Mouse (Mus musculus): Measurements from ENCODE around the gene Ppp2ca. TPM values are rescaled to one million over a fixed set of nuclear protein-coding genes. Genes with fewer than 3 reads are reported as not detected.
"Not testable (repeated sequence)": the region's sequence is repeated elsewhere in the genome, so short reads cannot be mapped to it uniquely, and the experiment has no call there.

The Ppp2ca gene
- total RNA-seq, 1 experiment from 2014 or later, result 75.1 TPM

DNA sequence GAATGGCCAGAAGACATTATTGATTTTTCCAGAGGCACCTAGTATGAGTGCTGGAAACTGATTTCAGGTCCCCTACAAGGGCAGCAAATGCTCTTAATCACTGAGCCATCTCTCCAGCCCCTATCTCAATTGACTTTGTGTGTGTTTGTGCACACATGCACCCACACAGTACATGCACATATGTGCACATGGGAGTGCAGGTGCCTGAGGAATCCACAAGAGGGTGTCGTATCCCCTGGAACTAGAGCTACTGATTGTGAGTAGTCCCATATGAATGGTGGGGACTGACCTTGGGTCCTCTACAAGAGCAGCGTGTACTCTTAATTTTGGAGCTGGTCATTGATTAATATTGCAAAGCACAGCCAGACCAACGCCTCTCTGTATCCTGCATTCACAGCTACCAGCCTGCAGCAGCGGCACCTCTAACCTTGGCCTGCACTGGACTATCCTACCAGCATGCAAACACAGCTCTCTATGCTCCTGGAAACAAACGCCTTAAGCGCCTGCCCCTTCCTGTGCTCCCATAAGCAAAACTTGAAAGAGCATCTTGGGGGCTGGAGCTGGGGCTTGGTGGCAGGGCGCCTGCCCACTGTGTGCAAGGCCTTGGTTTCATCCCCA, 32.1 kb downstream of the Ppp2ca start:
- DNase-seq, result peak; percentile 32

DNA sequence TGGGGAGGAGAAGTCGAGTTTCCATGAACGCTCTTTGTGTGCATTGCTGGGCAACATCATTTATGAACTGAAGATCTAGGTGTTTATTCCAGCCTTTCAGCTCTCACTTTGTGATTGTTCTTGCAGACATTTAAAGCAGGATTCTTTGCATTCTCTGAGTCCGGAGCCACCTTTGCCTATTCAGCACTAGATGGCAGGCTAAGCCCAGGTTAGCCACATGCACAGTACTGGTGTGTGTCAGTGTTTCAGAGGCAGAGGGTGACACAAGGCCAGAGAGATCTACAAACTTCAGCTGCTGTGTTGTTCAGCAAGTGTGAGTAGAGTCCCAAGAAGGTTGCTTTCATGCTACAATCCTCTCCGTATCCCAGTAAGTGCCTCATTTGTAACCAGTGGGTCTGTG, 45.2 kb downstream of the Ppp2ca start:
- peak; percentile 68 for DNase-seq

DNA sequence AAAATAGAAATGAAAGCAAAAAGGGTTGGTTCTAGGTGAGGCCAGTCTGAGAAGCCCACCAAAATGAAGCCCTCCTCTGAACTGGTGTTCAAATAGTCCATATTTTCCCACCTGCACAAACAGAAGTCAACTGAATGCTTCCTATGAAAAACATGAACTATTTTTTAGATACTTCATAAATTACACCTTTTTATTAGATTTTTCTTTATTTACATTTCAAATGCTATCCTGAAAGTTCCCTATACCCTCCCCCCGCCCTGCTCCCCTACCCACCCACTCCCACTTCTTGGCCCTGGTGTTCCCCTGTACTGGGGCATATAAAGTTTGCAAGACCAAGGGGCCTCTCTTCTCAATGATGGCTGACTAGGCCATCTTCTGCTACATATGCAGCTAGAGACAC, 46.9 kb downstream of the Ppp2ca start, which contains the start of gene Olfr1373:
Gene Olfr1373 (minus strand): TSS at position 101 of the 400 bp plus-strand sequence.
- DNase-seq, result not testable (repeated sequence)

DNA sequence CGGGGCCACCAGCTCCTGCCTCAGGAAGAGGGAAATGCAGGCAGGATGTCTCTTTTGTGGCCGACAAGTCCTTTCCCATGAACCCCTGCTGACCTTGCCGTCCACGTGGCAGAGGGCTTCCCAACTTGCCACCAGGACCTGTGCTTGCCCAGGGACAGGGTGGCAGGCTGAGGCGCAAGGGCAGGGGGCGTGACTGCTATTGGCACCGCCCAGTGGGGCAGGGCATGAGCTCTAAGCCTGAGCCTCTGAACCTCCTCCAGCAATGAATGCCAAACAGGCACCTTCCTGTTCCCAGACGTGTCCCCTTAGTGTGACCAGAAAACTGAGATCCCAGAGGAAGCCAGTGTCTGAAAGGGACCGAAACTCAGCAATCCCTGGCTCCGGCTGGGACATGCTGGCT, 65.4 kb downstream of the Ppp2ca start:
- DNase-seq, result peak; percentile 78

DNA sequence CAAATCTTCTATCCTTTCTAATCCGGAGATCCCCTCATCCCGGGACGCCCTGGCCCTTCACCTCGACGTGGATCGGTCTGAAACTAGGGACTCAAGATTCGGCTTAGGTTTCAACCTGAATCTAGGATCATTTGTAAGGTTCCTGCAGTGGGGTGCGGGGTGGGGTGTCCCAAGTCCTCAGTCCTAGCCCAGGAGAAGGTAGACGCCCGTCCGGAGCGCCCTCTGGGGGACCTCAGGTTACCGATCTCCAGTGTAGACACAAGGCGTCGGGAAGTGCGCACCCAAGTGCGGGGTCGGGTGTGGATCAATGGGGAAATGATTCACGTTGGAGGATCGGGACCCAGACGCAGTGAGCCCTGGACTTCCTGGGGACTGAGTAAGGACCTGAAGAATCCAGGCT, 68.6 kb downstream of the Ppp2ca start:
- peak; percentile 29 for DNase-seq

DNA sequence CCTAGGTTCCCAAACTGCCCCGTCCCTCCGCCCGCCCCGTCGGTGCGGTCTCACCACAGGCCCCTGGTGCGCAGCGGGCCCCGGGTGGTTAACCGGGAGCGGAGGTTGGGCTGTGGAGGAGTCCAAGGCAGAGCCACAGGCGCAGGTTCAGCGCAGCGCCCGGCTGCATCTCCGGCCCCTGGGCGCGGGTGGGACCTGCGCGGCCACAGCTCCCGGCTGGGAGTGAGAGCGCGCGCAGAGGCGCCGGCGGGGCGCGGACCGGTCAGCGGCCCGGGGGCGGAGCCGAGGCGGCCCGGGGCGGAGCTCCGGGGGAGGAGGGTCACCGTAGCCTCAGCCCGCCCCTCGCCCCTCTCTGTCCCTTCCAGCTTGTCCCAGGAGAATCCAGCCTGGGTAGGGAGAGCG, 69.4 kb downstream of the Ppp2ca start:
- DNase-seq, result peak; percentile 57

DNA sequence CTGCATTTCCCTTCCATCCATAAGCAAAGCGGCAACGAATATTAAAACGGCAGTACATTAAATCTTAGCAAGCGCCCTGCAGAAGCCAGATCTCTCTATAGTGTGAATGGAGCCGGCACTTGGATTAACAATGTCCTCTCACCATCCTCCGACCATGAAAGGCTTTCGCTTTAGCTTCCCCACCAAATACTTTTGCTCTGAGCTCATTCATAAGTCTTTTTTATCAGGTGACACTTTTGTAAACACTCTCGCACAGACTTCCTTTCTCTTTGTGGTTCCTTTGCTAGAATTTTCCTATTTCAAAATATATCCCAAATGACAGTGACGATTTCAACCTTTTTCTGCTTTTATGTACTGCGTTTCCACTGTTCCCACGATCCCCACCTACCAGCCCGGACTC, 70.0 kb downstream of the Ppp2ca start:
- no peak for DNase-seq

Small RNA genes lying within 50 kb of the gene (microRNA-seq; reads per million reads assigned to microRNA genes)
- gene Gm24157 (0.38 to 2.1 reads per million in 2 experiments), gene Mir3061 (3.8 to 6.5 reads per million in 2 experiments)

Other genes with a start within 250 kb of the Ppp2ca start
- 11.9 and 15.1 TPM in 2 replicates for gene Jade2, start 241.0 kb upstream of the Ppp2ca start, total RNA-seq (2021)
- 20.1 and 24.9 TPM in 2 replicates for gene Cdkn2aipnl, start 131.0 kb upstream of the Ppp2ca start, total RNA-seq (2021)
- 152 and 153 TPM in 2 replicates for gene Ube2b, start 97.9 kb upstream of the Ppp2ca start, total RNA-seq (2021)
- gene Cdkl3, start 94.5 kb upstream of the Ppp2ca start, total RNA-seq (2021), result 4.3 and 5.6 TPM in 2 replicates
- gene Olfr1373, start 46.8 kb downstream of the Ppp2ca start, total RNA-seq (2021), result not detected in 2 replicates
- gene Olfr1371, start 115.3 kb downstream of the Ppp2ca start, total RNA-seq (2021), result not detected in 2 replicates
- 321 and 322 TPM in 2 replicates for gene Skp1a, start 133.3 kb downstream of the Ppp2ca start, total RNA-seq (2021)
- gene Tcf7, start 184.3 kb downstream of the Ppp2ca start, total RNA-seq (2021), result 41.6 and 78.5 TPM in 2 replicates